Mouse (Mus musculus) induced T-regulatory cell, adult 2 months (primary cell): ENCODE results near the gene Pyroxd1.
"Not testable (repeated sequence)": the region's sequence is repeated elsewhere in the genome, so short reads cannot be mapped to it uniquely, and the experiment has no call there.

Source experiments
- DNase-seq: peaks from one replicate; pipeline ENCODE4 v3.0.0-alpha.2; 2012; ENCODE audit warnings: low read depth

The Pyroxd1 gene

DNA sequence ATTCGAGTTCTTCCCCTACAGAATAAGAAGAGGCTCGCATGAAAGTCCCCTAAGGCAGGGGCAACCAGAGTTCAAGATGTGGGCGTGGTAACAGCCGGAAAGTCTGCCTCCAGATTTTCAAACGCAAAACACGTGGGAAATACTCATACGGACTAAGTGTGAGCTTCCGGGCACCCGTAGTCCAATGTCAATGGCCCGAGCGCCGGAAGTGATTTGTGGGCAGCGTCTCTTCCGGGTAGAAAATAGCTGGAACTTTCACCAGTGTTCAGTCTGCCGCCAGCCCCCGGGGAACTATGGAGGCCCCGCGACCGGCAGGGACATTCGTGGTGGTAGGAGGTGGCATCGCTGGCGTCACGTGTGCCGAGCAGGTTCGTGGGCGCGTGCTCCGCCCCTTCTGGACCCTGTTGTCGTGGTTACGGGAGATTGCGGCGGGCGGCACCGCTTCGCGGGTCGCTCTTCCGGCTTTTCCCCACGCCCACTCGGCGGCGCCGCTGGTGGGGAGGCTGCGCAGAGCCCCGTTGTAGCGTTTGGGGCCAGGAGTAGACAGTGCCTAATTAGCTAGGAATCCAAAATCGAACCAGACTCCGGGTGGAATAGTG lies at the start of gene Pyroxd1:
TSS of gene Pyroxd1 (plus strand) at position 215 of the 599 bp plus-strand sequence.
- DNase-seq, result peak; percentile 94

DNA sequence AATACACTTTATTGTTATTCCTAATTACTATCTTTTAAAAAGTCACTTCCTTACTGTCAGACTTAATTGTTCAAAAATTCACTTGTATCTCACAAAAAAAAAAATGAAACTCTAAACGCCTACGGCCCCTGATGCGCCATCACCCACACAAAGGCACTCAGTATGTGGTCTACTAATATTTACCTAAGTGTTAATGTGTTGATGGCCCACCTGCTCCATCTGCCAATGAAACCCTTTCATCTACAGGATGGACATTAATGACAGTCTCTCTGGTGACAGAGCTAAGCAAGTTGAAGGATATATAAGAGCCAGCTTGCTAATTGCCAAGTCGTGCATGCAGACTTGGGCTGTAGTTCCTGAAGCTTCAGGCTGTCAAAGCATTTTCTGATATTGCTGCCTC lies 47.4 kb upstream of the Pyroxd1 start, which contains the start of gene Iapp:
TSS of gene Iapp (plus strand) at position 326 of the 400 bp plus-strand sequence.
- no peak for DNase-seq

DNA sequence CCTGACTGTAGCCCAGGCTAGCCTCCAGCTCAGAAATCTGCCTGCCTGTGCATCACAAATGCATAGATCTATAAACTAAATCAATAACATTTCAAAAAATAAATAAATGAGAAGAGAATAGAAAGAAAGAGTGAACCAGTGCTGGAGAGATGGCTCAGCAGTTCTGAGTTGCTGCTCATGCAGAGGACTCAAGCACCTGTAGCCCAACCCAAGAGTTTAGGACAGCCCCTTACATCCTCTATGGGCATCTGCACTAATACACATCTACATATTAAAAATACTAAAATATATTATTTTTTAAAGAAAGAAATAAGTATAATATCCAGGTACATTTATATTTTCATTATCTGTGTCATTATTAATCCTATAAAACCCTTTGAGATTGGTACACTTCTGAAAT lies 40.4 kb upstream of the Pyroxd1 start:
- no peak for DNase-seq

DNA sequence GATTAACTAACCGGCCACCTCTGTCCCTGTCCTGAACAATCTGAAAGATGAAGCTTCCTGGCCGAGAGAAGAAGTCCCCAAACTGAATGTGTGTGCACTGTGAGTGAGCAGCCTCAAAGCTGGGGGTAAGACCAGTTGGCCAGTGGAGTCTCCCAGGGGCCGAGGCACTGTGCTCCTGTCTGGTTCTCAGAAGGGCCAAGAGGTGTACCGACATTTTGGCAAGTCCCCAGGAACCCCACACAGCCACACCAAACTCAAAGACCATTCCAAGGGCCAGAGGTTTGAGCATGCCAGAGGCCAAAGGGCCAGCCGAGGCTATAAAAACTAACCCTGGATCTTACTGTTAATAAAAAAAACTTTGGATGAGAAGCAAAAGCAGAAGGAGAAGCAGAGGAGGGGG lies 31.2 kb upstream of the Pyroxd1 start:
- no peak for DNase-seq

DNA sequence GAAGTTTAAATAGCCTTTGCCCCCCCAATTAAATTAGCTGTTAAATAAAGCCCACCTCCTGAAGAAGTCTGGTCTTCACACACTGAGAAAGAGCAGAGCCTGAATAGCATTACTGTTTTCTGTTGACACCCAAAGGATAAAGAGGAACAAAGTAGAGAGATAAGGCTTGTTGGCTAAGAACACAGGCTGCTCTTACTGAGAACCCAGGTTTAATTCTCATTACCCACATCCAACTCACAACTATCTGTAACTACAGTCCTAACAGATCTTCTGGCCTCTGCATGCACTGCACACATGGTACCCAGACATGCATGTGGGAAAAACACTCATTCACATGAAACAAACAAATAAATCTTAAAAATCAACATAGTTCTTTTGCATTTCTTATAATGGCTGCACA lies 28.3 kb upstream of the Pyroxd1 start:
- DNase-seq, result no peak

DNA sequence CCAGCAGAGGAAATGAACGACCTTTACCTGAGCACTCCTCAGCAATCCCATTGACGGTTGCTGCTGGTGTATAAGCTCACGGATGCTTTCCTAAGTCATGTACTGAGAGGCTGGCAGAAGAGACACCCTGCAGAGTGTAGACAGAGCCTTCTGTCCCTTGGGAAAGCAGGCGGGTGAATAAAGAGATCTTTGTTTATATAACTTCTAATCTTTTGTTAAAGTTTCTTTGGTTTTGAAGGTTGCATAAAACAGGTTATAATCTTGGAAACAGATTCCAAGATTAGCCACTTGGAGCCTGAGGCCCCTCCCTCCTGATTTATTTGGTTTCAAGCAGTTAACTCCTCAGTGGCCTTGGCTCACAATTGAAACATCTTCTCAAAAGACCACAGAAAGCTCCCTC lies 22.6 kb upstream of the Pyroxd1 start, which contains the start of gene Slco1a5:
TSS of gene Slco1a5 (minus strand) at position 101 of the 400 bp plus-strand sequence.
- DNase-seq, result no peak

DNA sequence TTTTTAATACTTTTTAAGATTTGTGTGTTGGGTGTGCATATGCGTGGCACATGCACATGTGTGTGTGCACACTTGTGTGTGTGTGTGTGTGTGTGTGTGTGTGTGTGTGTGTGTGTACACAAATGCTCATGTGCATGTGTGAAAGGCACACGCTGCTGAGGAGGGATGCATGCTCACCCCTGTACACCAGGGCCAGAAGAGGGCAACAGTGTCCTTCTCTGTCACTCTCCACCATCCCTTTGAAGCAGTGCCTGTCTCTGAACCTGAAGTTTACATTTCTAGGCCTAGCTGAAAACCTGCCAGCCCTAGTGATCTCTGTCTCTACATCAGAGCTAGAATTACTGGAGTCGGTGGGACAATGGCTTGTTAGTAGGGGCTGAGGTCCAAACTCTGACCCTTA lies 18.9 kb upstream of the Pyroxd1 start:
- no peak for DNase-seq

DNA sequence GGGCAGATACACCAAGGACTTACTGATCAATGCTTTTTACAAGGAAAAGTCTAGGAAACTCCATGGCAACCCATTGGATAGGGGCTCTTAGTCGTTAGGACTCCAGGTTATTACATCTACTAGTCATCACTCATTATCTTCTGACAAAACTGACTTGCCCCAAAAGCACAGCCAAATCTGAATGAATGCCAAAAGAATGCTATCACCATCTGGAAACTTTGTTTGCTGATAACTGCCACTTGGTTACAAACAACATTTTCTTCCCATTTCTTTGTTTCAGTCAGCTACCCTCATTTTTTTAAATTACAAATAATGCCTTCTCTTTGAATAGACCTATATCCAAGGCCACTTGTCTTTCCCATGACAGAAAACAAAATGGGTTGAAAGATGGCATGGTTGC lies 16.3 kb upstream of the Pyroxd1 start:
- no peak for DNase-seq

DNA sequence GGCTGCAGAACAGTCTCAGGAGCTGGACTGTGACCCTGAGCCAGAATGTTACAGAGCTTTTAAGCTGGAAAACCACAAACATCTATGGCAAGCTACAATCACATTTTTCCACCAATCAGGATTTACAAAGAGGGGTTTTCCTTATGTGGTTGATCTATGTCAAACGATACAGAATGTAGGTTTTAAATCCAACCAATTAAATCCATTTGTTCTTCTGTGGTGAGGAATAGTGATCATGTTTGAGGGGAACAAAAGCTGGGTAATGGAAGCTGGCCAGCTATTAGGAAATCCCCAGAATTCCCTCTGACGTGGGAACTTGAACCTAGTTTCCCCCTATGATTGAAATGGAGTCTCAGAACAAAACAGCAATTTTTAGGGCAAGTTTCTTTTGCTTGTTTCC lies 6.5 kb upstream of the Pyroxd1 start:
- no peak for DNase-seq

DNA sequence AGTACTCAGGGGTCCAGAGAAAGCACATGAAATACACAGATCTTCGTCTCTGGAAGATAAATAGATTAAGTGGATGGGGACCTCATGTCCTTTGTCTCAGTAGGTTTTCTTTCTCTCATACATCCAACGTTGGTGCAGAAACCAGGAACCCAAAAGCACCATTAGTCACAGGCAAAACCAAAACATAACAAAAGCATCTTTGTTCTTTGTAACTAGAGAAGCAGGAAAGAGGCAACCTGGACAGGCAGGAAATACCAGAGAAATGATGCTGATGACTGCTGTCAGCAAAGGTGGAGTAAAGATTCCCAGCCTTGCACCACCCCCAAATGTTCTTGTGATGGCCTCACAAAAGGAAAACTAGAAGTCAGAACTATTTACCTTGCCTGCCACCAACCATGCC lies 5.9 kb upstream of the Pyroxd1 start:
- no peak for DNase-seq

DNA sequence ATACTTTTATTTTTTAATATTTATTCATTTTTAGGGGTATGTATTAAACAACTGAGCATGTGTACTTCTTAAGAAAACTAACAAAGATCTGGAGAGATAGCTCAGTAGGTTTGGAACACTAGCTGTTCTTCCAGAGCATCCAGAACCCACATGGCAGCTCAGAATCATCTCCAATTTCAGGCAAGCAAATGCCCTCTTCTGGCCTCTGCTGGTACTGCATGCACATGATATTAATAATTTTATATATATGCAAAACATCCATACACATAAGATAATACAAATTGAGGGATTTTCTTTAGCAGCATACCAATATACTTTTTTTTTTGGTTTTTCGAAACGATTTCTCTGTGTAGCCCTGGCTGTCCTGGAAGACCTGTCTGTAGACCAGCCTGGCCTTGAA lies 1.9 kb upstream of the Pyroxd1 start:
- peak; percentile 79 for DNase-seq

DNA sequence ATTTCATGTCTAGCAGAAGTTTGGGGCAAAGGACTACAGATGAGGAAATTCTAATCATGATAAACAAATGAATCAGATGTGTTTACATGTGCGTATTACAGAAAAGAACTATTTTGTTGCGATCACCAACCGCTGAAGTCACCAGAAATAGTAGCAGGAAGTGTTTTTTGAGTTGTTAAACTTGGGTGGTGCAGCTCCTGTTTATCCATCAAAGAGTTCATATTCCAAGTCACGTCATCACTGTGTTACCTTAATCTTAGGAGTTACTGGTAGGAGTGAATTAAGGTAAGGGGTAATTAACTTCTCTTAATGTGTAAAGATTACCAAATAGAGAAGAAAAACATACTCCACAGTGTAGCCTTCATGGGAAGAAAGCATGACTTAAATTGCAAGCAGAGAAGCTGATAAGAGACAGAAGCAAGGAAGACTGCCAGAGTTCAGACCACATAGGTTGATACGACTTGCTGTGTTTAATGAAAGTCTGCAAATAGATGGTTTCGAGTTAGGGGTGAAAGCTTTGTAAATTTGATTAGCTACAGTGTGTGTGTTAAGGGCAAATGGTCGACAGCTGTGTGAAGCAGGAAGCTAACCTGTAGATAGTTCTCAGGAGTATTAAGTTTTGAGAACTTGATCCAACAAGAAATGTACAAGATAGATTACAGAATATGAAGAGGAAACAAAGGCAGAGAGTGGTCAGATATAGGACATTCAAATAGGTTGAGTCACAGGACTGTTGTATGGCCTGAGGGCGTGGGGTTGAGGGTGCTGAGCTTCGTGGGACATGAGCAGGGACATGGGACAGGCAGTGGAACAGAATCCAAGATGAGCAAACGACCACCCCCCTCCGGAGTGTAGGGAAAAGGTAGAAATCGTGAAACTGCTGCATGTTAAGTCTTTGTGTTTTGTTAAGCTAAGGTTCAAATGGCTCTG lies 992 bp downstream of the Pyroxd1 start:
- DNase-seq, result peak; percentile 57

DNA sequence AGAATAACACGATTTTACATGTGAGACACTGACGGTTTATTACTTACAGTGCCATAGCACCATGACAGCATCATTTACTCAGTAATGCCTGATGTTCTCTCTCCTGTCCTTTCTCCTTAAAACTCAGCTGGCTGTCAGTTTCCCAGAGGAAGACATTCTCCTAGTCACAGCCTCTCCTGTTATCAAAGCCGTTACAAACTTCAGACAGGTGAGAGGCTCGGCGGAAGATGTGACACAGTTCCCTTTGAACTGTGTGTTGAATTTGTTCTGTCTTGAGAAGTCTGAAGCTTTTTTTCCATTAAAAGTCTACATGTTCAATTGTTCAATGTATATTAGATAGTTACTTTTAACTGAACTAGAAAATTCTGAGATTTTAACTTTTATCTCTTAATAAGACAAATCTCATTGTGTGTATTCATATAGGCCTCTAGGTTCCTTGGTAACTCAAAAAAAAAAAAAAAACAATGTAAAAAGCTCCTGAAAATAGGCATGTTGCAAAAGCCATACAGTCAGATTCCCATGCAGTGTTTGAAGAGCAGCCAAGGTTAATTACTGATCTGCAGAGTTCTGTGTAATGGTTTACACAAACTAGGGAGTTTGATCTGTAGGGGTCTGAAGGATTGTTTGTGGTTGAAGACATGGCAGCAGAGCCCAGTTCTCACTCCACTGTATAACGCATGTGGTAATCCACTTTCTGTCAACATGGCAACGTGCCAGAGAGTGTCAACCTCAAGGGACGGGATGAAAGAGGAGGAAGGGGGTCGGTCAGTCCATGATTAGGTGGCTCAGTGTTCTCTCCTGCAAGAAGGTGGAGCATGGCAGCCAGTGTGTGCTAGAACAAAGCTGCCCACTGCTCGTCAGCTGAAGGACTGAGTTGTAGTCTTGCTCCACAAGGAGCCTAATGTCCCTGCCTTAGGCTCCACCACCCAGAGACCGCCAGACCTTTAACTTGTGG lies 2.3 kb downstream of the Pyroxd1 start:
- DNase-seq, result no peak

DNA sequence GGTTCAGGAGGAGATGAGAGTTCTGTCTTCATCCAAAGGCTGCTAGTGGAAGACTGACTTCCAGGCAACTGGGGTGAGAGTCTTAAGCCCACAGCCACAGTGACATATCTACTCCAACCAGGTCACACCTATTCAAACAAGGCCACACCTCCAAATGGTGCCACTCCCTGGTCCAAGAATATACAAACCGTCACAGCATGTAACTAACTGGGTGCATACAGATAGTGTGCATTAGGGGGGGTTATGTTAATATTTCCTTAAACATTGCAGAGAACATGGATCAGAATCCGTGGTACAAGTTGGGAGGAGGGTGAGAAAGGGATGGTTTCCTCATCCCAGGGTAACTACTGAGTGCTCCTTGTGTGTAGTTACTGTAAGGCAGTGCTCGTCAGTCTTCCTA lies 6.6 kb downstream of the Pyroxd1 start:
- DNase-seq, result not testable (repeated sequence)

DNA sequence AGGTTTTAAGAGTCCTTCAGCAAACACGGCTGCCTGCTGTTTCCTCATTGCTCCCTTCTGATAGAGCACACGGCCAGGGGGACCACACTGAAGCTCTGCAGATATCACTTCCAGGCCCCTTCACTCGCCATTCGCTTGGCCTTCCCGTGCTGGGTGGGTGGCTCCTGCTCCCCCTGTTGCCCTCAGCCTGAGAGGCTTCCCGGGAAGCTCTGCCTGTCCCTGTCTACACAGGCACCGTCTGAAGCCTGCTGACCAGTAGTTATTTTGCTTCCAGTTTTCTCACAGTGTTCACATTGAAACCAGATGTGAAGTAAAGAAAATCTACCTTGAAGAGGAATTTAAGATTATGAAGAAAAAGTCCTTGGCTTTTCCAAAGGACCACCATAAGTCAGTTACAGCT lies 11.7 kb downstream of the Pyroxd1 start:
- no peak for DNase-seq

DNA sequence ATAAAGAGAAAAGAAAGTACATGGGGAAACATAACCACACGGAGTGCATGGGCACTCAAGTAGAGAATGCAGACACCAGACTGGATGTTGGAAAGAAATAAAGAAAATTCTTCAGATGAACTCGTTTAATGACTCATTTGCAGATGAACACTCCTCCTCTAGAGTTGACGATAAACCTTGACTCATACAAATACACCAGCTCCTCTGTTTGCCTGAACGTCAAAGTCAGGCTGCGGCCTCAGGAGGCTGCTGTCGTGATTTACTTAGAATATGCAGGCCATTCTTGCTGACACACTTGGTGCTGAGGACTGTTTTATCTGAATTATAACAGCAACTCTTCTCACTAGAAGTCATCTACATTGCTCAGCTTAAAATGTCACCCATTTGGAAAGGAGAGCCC lies 16.6 kb downstream of the Pyroxd1 start:
- DNase-seq, result no peak

DNA sequence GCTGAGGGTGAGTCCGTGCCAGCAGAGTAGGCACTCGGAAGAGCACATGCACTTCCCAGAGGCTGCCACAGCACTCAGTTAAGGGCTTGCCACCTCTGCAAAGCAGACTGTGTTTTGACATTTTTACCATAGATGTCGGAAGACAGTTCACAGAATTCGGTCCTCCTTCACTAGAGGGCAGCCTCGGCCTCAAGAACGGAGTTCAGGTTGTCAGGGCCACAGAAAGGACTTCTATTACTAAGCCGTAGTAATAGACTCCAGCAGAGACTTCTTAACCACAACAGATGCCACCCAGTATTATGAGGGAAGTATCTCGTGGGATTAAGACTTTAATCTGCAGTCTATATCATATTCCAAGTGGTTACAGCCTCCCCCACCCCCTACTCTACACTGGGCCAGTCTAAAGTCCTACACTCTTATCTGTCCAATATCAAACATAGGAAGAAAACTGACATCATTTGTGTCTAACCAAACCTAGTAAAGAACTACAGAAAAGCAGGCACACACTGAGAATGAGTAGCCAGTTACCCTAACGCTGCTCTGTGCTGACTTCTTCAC lies 17.6 kb downstream of the Pyroxd1 start:
- DNase-seq, result no peak

DNA sequence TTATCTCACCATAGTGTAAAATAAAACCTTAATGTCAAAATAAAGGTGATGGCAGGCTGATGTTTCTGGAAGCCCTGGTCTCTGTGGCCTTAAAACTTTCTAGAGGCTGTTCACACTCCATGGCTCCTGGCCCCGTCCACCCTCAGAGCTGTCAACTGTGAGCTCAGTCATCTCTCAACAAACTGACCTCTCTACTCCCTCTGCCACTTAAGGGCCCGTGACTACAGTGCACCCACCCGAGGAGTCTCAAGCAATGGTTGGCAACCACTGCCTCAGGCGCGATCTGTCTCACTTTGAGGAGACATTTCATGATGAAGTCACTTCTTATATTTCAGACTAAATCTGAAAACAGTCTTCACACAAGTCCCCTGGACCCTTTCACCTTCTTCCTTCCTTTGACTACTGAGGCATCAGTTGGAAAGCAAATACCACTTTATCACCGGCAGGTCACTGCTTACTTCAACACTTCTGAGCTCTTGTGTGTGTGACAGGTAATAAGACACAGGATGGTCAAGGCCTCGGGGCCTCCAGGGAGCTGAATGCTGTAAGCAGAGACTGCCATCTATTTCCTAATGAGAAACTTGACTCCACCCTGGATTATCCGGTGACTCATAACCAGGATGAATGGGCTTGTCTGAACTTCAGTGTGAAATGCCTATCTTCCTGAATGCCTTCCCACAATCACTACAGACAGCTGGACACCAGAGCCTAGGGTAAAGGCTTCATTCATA lies 20.5 kb downstream of the Pyroxd1 start:
- no peak for DNase-seq

DNA sequence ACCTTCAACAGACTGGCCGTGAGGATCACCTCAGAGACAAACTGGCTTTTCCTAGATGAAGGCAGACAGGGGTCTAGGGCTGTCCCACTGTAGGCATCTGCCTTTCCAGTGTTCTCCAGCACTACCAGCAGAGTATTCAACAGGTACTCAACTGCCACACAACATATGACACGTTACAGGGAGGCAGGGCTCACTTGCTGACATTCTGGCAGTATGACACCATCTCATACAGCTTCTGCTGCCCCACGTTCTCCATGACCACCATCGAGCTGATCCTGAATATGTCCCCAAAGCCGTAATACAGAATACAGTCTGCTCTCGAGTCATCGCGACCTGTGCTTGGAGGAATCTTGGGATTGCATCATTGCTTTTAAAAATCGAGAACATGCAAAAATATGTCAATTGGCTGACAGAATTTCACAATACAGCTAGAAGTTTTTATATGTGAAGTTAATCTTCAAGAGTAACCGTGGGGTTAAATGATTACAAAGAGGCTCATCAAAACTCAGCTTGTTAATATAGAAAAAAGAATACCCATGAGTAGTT lies 21.1 kb downstream of the Pyroxd1 start:
- no peak for DNase-seq

DNA sequence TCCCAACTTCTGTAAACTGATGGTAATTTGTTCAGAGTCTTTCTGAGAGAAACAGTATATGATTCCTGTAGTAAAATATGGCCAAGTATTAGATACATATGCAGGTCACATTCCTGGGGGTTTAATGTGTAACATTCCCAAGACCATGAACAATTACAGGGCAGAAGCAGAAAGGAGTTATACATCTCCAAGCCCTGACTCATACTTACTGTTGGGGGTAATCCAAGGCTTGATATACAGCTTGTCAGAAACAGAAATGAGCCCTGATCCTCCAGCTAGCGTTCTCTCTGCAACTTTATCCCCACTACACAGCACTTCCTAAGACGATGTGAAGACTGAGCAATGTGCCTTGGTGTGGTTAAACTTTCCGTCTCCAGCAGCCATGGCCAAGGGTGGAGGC lies 22.1 kb downstream of the Pyroxd1 start:
- no peak for DNase-seq

DNA sequence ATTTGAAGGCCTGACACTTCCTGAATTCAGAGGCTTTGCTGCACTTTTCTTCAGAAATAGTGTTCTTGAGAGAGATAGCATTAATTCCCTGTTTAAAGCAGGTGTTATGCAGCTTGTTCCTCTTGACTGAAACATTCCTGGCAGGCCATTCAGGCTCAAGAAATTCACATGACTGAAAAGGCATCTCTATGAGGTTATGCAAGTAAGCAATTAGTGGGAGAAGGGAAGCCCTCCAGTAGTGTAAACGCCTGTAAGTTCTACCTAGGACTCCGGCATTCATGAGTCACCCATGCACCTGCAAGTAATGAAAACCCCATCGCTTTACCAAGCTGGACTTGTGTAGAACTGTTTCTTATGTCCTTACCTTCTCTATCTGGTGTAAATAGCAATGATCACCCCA lies 24.1 kb downstream of the Pyroxd1 start:
- no peak for DNase-seq
